Mouse (Mus musculus): ENCODE data around the gene Fbxw26.

DNA sequence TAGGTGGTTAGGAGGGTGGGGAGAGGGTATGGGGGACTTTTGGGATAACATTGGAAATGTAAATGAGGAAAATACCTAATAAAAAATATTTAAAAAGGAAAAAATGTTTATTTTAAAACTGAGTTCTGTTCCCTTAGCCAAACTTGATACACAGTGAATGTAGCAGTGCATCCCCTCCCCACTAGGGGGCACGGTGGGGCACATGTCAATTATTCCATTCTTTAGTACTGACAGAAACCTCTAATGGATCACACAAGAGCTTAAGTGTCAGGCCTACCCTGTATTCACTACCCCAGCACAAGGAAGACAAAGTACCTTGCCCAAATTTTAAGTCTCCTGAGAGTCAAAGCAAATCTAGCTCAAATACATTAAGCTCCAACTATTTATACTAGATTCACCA is 60.6 kb downstream of the Fbxw26 start:
- TF ChIP-seq CTCF (conservative IDR thresholded peaks at IDR 0.05; ENCODE audit: low read length), result peak; percentile 85
- TF ChIP-seq POU5F1 (IDR thresholded peaks at IDR 0.05; ENCODE audit: borderline replicate concordance, low read length), result no peak
- no peak for TF ChIP-seq NANOG (IDR thresholded peaks at IDR 0.05; ENCODE audit: borderline replicate concordance, low read length)
